Mouse (Mus musculus): ENCODE measurements around the gene Duox1. TPM values are rescaled to one million over a fixed set of nuclear protein-coding genes. Genes with fewer than 3 reads are reported as not detected.
"Not testable (repeated sequence)": the region's sequence is repeated elsewhere in the genome, so short reads cannot be mapped to it uniquely, and the experiment has no call there.

Duox1 gene
- polyA plus RNA-seq, 1 experiment from 2014 or later: 0.15 TPM

GRCm38 (mm10) chr2:122381329-122382103, 66.0 kb downstream of the Duox1 start:
- Histone ChIP-seq H3K27ac (no peak overlapping the region), H3K9me3 (no peaks in the 10 kb centered on the region), H3K4me1 (no peaks in the 10 kb centered on the region), H3K4me3 (no peak overlapping the region), H3K27me3 (replicated peaks) (no peaks in the 10 kb centered on the region), H3K36me3 (no peaks in the 10 kb centered on the region), H3K4me2 (replicated peaks) (no peak overlapping the region), H3K9ac (no peak overlapping the region)
- ATAC-seq (ENCODE audit: low FRiP score, low read depth): no peak
- whole genome bisulfite sequencing: 78% methylated on average over 16 of the region's 16 CpGs

GRCm38 (mm10) chr2:122382121-122382520, 66.6 kb downstream of the Duox1 start:
- Histone ChIP-seq H3K4me3 (no peak overlapping the region), H3K4me1 (no peaks in the 10 kb centered on the region), H3K9ac (no peak overlapping the region), H3K36me3 (no peaks in the 10 kb centered on the region), H3K9me3 (no peaks in the 10 kb centered on the region), H3K27ac (no peak overlapping the region), H3K27me3 (replicated peaks) (no peaks in the 10 kb centered on the region), H3K4me2 (replicated peaks) (no peak overlapping the region)
- ATAC-seq (ENCODE audit: low FRiP score, low read depth): no peak
- WGBS: 84% methylated on average over 6 of the region's 6 CpGs

- H3K4me2 ChIP-seq (replicated peaks): no peak overlapping the region
- no peak overlapping the region for H3K27ac ChIP-seq
- H3K4me1 ChIP-seq: no peaks in the 10 kb centered on the region
- no peaks in the 10 kb centered on the region for H3K36me3 ChIP-seq
- H3K27me3 ChIP-seq (replicated peaks): no peaks in the 10 kb centered on the region
- no peak overlapping the region for H3K9ac ChIP-seq
- WGBS: 42% methylated on average over 3 of the region's 3 CpGs
- H3K9me3 ChIP-seq: no peaks in the 10 kb centered on the region
- H3K4me3 ChIP-seq: no peak overlapping the region
- ATAC-seq (ENCODE audit: low FRiP score, low read depth): no peak
Measured at GRCm38 (mm10) chr2:122385095-122385494, 69.6 kb downstream of the Duox1 start.

- H3K9ac ChIP-seq; H3K4me2 ChIP-seq (replicated peaks); H3K4me1 ChIP-seq; H3K9me3 ChIP-seq; H3K27ac ChIP-seq; ATAC-seq (ENCODE audit: low FRiP score, low read depth); H3K4me3 ChIP-seq; H3K27me3 ChIP-seq (replicated peaks); H3K36me3 ChIP-seq: not testable (repeated sequence)
- WGBS: 94% methylated on average over 3 of the region's 3 CpGs
Measured at GRCm38 (mm10) chr2:122387135-122387534, 71.7 kb downstream of the Duox1 start.

DNA sequence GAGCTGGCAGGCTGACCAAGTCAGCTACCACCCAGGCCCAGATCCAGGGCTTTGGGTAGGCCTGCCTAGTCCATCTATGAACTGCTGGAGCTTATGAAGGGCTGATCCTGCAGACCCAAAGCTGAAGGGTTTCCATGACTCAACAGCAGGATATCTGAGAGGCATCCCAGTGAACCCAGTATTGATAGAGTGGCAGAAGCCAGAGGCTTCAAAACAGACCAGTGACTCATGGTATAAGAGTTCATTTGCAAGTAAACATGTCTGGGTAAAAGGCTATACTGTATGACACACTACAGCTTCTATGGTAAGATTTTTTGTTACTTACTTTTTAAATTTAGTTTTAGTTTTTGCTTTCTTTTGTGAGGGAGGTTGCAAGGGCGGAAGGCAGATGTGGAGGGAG, 80.7 kb downstream of the Duox1 start:
- Histone ChIP-seq H3K27me3 (replicated peaks) (no peaks in the 10 kb centered on the region), H3K9me3 (no peaks in the 10 kb centered on the region), H3K36me3 (no peaks in the 10 kb centered on the region), H3K27ac (no peak overlapping the region), H3K9ac (no peak overlapping the region), H3K4me3 (no peak overlapping the region), H3K4me2 (replicated peaks) (no peak overlapping the region), H3K4me1 (no peaks in the 10 kb centered on the region)
- no peak for ATAC-seq (ENCODE audit: low FRiP score, low read depth)
- 95% methylated on average over 1 of the region's 1 CpGs for WGBS

Other genes starting within 250 kb of the Duox1 start
- gene Spg11, start 197.3 kb upstream of the Duox1 start, polyA plus RNA-seq (2016; fragmentation: Nextera tagmentation; extraction: Ambion mirVana): 9.6 and 10.5 TPM in 2 replicates
- 115 and 118 TPM in 2 replicates for gene B2m, start 168.0 kb upstream of the Duox1 start, polyA plus RNA-seq (2016; fragmentation: Nextera tagmentation; extraction: Ambion mirVana)
- not detected in 2 replicates for gene Trim69, start 155.0 kb upstream of the Duox1 start, polyA plus RNA-seq (2016; fragmentation: Nextera tagmentation; extraction: Ambion mirVana)
- not detected in 2 replicates for gene Patl2, start 129.5 kb upstream of the Duox1 start, polyA plus RNA-seq (2016; fragmentation: Nextera tagmentation; extraction: Ambion mirVana)
- gene Terb2, start 129.4 kb upstream of the Duox1 start, polyA plus RNA-seq (2016; fragmentation: Nextera tagmentation; extraction: Ambion mirVana): not detected in 2 replicates
- 16.7 and 17.4 TPM in 2 replicates for gene Sord, start 80.9 kb upstream of the Duox1 start, polyA plus RNA-seq (2016; fragmentation: Nextera tagmentation; extraction: Ambion mirVana)
- gene Duox2, start 17.2 kb upstream of the Duox1 start, polyA plus RNA-seq (2016; fragmentation: Nextera tagmentation; extraction: Ambion mirVana): 0.04 TPM in 1 of 2 replicates, not detected in the other
- not detected in 2 replicates for gene Duoxa2, start 16.8 kb upstream of the Duox1 start, polyA plus RNA-seq (2016; fragmentation: Nextera tagmentation; extraction: Ambion mirVana)
- 0.23 TPM in 1 of 2 replicates, not detected in the other for gene Duoxa1, start 1.9 kb upstream of the Duox1 start, polyA plus RNA-seq (2016; fragmentation: Nextera tagmentation; extraction: Ambion mirVana)
- 12.2 and 15.1 TPM in 2 replicates for gene Shf, start 53.5 kb downstream of the Duox1 start, polyA plus RNA-seq (2016; fragmentation: Nextera tagmentation; extraction: Ambion mirVana)
- 0.28 TPM in 1 of 2 replicates, not detected in the other for gene Slc28a2, start 110.8 kb downstream of the Duox1 start, polyA plus RNA-seq (2016; fragmentation: Nextera tagmentation; extraction: Ambion mirVana)
- not detected in 2 replicates for gene Gm14085, start 169.3 kb downstream of the Duox1 start, polyA plus RNA-seq (2016; fragmentation: Nextera tagmentation; extraction: Ambion mirVana)

Data from neural tube, embryonic 12.5 days (tissue).